Mouse (Mus musculus) stomach, embryonic 16.5 days (tissue): ENCODE measurements around the gene Arhgef2. TPM values are rescaled to one million over a fixed set of nuclear protein-coding genes. Genes with fewer than 3 reads are reported as not detected.

Experiments used
- ATAC-seq: fragments of 200-750 bp; cut with Nextera tagmentation; 2 replicates; pipeline ENCODE4 v1.8.0; 2017; ENCODE audit warnings: moderate number of reproducible peaks, moderate TSS enrichment; ENCODE audit not compliant: insufficient read depth, low FRiP score
- H3K27ac ChIP-seq: fragments of 300-500 bp; sonication (generic); 2 replicates; pipeline ENCODE4 v1.5.1; 2014; ENCODE audit warnings: low read length
- H3K27me3 ChIP-seq: fragments of 300-500 bp; sonication (generic); 2 replicates; pipeline ENCODE4 v1.6.1; 2014; ENCODE audit warnings: low read length, control low read depth, mixed read lengths; ENCODE audit not compliant: control insufficient read depth, insufficient read depth
- H3K36me3 ChIP-seq: fragments of 300-500 bp; sonication (generic); 2 replicates; pipeline ENCODE4 v1.6.1; 2014; ENCODE audit warnings: low read length; ENCODE audit not compliant: control insufficient read depth, insufficient read depth
- H3K4me1 ChIP-seq: fragments of 300-500 bp; sonication (generic); 2 replicates; pipeline ENCODE4 v1.6.1; 2014; ENCODE audit warnings: low read length, control low read depth, mixed read lengths; ENCODE audit not compliant: control insufficient read depth, insufficient read depth
- H3K4me2 ChIP-seq: fragments of 300-500 bp; sonication (generic); 2 replicates; pipeline ENCODE4 v1.6.1; 2014; ENCODE audit warnings: low read depth, low read length, mixed read lengths
- H3K4me3 ChIP-seq: fragments of 300-500 bp; sonication (generic); replicated peaks from 2 replicates; pipeline ENCODE4 v1.5.1; 2014; ENCODE audit warnings: mild to moderate bottlenecking, low read length
- H3K9ac ChIP-seq: fragments of 300-500 bp; sonication (generic); 2 replicates; pipeline ENCODE4 v1.6.1; 2014; ENCODE audit warnings: low read length
- H3K9me3 ChIP-seq: fragments of 300-500 bp; sonication (generic); replicated peaks from 2 replicates; pipeline ENCODE4 v1.6.1; 2016; ENCODE audit warnings: low read length, control low read depth; ENCODE audit not compliant: control insufficient read depth
- WGBS: fragments of 180-500 bp; shearing (Covaris S2); extraction: QIAGEN DNeasy Blood & Tissue Kit; methylation state at CpG from one replicate; pipeline ENCODE4 v1.1.7; 2014; 5-methylcytosine and 5-hydroxymethylcytosine counted together
- polyA plus RNA-seq: library from polyadenylated mRNA; unstranded; fragments of >200 nt; fragmentation: Nextera tagmentation; extraction: Ambion mirVana; gene quantifications from 2 replicates; pipeline ENCODE4 v1.2.1, GENCODE M21; 2015

The Arhgef2 gene
- polyA plus RNA-seq, 1 experiment from 2014 or later, result 81.3 TPM

- Histone ChIP-seq H3K4me1 (no peaks in the 10 kb centered on the region), H3K4me3 (no peak overlapping the region), H3K4me2 (no peak overlapping the region), H3K9me3 (no peaks in the 10 kb centered on the region), H3K36me3 (no peaks in the 10 kb centered on the region), H3K9ac (no peak overlapping the region), H3K27me3 (no peaks in the 10 kb centered on the region), H3K27ac (no peak overlapping the region)
- WGBS, result 78% methylated on average over 8 of the region's 8 CpGs
- ATAC-seq, result no peak
Observed at GRCm38 (mm10) chr3:88655619-88656018, 49.9 kb downstream of the Arhgef2 start.

DNA sequence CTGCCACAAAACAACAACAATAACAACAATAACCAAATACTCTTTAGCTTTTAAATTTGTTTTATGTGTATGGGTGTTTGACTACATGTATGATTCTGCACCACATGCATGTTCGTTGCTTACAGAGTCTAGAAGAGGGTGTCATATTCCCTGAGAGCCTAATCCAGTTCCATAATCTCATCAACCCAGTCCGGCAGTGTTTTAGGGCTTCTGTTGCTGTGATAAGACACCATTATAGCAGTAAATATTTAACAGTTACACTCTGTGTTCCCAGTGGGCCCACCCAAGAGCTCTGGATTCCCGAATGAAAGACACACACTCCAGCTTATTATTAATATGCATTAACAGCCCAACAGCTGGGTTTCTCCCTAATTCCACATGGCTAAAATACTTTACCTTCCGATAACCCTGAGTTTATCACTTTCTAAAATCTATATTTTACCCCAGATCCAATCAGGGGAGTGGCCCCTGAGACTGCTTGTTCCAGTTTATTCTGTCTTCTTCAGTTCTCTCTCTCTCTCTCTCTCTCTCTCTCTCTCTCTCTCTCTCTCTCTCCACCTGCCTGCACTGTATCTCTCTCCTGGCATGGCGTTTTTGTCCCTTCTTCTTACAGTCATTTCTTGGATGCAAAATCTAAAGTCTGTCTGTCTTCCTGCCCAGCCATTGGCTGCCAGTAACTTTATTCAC lies 52.8 kb downstream of the Arhgef2 start:
- no peaks in the 10 kb centered on the region for H3K9me3 ChIP-seq
- H3K4me3 ChIP-seq, result no peak overlapping the region
- no peaks in the 10 kb centered on the region for H3K27me3 ChIP-seq
- WGBS, result 47% methylated on average over 5 of the region's 5 CpGs
- H3K36me3 ChIP-seq, result no peaks in the 10 kb centered on the region
- H3K27ac ChIP-seq, result no peak overlapping the region
- no peak overlapping the region for H3K9ac ChIP-seq
- H3K4me1 ChIP-seq, result no peaks in the 10 kb centered on the region
- no peak overlapping the region for H3K4me2 ChIP-seq
- no peak for ATAC-seq

DNA sequence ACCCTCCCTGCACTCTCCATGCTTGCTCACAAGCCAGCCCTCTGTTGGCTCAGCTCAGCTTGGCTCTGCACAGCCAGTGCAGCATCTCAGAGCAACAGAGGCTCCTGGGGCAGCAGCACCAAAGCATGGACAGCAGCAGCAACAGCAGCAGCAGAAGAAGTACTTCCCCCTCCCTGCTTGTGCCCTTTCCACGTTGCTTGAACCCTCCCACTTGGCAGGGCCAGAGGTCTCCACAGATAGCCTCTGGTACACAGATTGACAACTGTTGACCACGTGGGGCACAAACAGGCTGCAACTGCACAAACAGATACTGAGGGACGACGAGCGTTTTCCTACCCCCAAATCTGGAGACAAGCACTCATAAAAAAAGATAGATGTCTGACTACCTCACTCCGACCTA lies 54.0 kb downstream of the Arhgef2 start:
- Histone ChIP-seq H3K4me2 (no peak overlapping the region), H3K4me3 (no peak overlapping the region), H3K36me3 (no peaks in the 10 kb centered on the region), H3K9ac (no peak overlapping the region), H3K27ac (no peak overlapping the region), H3K27me3 (no peaks in the 10 kb centered on the region), H3K9me3 (no peaks in the 10 kb centered on the region), H3K4me1 (no peaks in the 10 kb centered on the region)
- 37% methylated on average over 6 of the region's 6 CpGs for WGBS
- ATAC-seq, result no peak

- Histone ChIP-seq H3K4me2 (no peak overlapping the region), H3K36me3 (no peaks in the 10 kb centered on the region), H3K9me3 (no peaks in the 10 kb centered on the region), H3K4me3 (no peak overlapping the region), H3K27ac (no peak overlapping the region), H3K27me3 (no peaks in the 10 kb centered on the region), H3K4me1 (no peaks in the 10 kb centered on the region), H3K9ac (no peak overlapping the region)
- WGBS, result 79% methylated on average over 4 of the region's 4 CpGs
- no peak for ATAC-seq
Observed at GRCm38 (mm10) chr3:88664095-88664494, 58.3 kb downstream of the Arhgef2 start.

DNA sequence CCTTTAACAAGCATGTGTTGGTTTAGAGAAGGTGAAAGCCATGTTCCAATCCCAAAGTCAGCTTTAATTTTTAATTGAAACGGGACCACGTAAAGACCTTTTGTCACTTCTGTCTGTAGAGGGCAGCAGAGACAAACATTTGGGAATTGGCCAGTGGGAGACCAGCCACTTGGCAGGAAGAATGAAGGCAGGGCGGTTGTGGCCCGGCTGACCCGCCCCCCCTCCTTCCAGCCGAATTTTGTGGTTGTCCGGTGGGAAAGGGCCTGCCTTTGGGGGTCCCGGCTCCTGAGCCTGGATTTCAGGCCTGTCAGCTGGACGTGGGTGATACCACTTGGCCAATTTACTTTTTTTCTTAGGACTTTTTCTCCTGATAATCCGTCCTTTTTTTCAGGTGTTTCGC lies 71.6 kb downstream of the Arhgef2 start:
- Histone ChIP-seq H3K9me3 (no peaks in the 10 kb centered on the region), H3K4me1 (0 out of 2 replicates have a peak, but pooled peaks cover 5% of the 10 kb centered on the region), H3K36me3 (no peaks in the 10 kb centered on the region), H3K9ac (peak overlapping the region; percentile 62), H3K27ac (no peak overlapping the region), H3K27me3 (no peaks in the 10 kb centered on the region), H3K4me3 (peak overlapping the region; percentile 39), H3K4me2 (peak overlapping the region; percentile 58)
- ATAC-seq, result peak; percentile 53; the same call in 1 of the 2 replicates
- 9% methylated on average over 11 of the region's 11 CpGs for WGBS

DNA sequence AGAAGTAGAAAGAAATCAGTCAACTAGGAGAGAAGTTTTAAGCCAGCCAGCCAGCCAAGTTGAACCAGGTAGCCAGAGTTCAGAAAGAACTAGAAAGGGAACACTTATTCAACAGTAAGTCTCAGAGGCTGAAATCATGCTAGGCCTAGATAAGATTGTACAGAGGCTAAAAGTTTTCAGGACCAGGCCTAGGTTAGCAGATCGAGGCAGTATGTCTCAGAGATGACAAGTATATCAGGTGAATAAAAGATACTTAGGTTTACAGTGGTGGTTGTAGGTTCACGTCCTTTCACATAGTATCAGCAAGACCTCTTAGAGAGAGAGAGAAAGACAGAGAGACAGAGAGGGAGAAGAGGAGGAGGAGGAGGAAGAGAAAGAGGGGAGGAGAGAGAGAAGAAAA lies 78.0 kb downstream of the Arhgef2 start:
- H3K4me3 ChIP-seq, result no peak overlapping the region
- H3K4me2 ChIP-seq, result no peak overlapping the region
- H3K9me3 ChIP-seq, result no peaks in the 10 kb centered on the region
- ATAC-seq, result no peak
- H3K27me3 ChIP-seq, result no peaks in the 10 kb centered on the region
- H3K36me3 ChIP-seq, result no peaks in the 10 kb centered on the region
- WGBS, result 77% methylated on average over 2 of the region's 2 CpGs
- no peak overlapping the region for H3K9ac ChIP-seq
- peak overlapping the region; percentile 82 for H3K27ac ChIP-seq
- H3K4me1 ChIP-seq, result peaks cover 19% of the 10 kb centered on the region

GRCm38 (mm10) chr3:88684236-88684979 lies 78.6 kb downstream of the Arhgef2 start:
- H3K4me2 ChIP-seq, result peak overlapping the region; percentile 71
- H3K27me3 ChIP-seq, result no peaks in the 10 kb centered on the region
- no peaks in the 10 kb centered on the region for H3K9me3 ChIP-seq
- peak; percentile 38; the same call in 1 of the 2 replicates for ATAC-seq
- peak overlapping the region; percentile 97 for H3K27ac ChIP-seq
- H3K4me1 ChIP-seq, result peaks cover 19% of the 10 kb centered on the region
- H3K36me3 ChIP-seq, result no peaks in the 10 kb centered on the region
- peak overlapping the region; percentile 78 for H3K9ac ChIP-seq
- H3K4me3 ChIP-seq, result peak overlapping the region; percentile 100
- 52% methylated on average over 7 of the region's 8 CpGs for WGBS

GRCm38 (mm10) chr3:88684980-88685941 lies 79.5 kb downstream of the Arhgef2 start, which contains the start of gene Khdc4:
Gene Khdc4, plus strand, starts transcription at chr3:88685803.
- H3K9me3 ChIP-seq, result no peaks in the 10 kb centered on the region
- WGBS, result under 1% methylated on average over 47 of the region's 47 CpGs
- peak within 1 kb of the TSS; percentile 99 for H3K9ac ChIP-seq
- peaks cover 19% of the 10 kb centered on the region for H3K4me1 ChIP-seq
- H3K4me2 ChIP-seq, result peak within 1 kb of the TSS; percentile 80
- peak within 1 kb of the TSS; percentile 100 for H3K4me3 ChIP-seq
- H3K36me3 ChIP-seq, result peaks cover 3% of the 10 kb centered on the region; the same call in 1 of the 2 replicates
- no peaks in the 10 kb centered on the region for H3K27me3 ChIP-seq
- H3K27ac ChIP-seq, result peak within 1 kb of the TSS; percentile 99
- peak; percentile 99 for ATAC-seq
